In the genomic region with DNA sequence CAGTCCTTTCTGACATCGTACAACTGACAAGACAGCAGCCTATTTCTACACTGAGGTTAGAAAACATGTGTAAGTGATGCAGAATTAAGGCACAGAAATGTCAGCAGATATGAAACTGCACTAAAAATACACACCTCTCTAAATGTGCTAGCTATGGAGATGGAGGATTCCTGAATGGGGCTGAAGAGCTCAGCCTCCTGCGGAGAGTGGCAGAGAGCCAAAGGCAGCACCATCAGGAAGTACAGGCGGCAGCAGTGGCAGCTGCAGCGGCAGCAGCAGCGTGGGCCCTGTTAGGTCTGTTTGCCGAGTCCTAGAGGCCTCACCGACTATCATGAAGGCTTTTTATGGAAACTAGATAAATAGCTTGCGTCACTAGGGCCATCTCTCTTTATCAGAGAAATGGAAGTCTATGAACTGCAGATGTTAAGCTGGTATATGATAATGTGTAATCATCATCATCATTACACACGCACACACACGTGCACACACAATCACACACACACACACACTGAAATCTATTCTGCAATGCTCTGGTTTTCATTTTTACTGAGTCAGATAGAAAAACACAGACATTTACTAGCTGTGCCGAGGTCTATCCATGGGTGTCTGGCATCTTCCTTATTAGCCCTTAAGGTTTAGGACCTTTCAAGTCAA, we compare ENCODE assay signal across 9 mouse cellular contexts.
A peak's percentile ranks its signal among the peaks of the same experiment; 100 is the strongest.
DNase-seq lines count a peak whose midpoint lies in the region; ATAC-seq and TF ChIP-seq lines count a peak whose summit lies in the region.
"Had no signal": no experiment of that assay in that cellular context is flagged by ENCODE, and none has a peak within 500 bp of the region (broad histone marks: within the 10 kb centered on the region; RNA-seq: fewer than 3 reads in every experiment).

No protein-coding gene starts in this region.

- ATAC-seq in hindbrain, embryonic 11.5 days (ENCODE audit: low FRiP score): no peak
- peak; percentile 66 for ATAC-seq in intestine, postnatal 0 days
- no peak for ATAC-seq in limb, embryonic 15.5 days (ENCODE audit: insufficient number of reproducible peaks, low FRiP score, low TSS enrichment, low read depth)

- H3K4me2 ChIP-seq in hindbrain, embryonic 11.5 days (replicated peaks; ENCODE audit: low read depth, low read length): no peak overlapping the region
- peak overlapping the region; percentile 35 for H3K4me2 ChIP-seq in intestine, postnatal 0 days (replicated peaks; ENCODE audit: low read depth)
- peak overlapping the region; percentile 13; the same call in 1 of the 2 replicates for H3K4me2 ChIP-seq in limb, embryonic 15.5 days

- no peaks in the 10 kb centered on the region for H3K27me3 ChIP-seq in hindbrain, embryonic 11.5 days (ENCODE audit: control insufficient read depth, insufficient read depth, low read length)
- H3K27me3 ChIP-seq in hindbrain, embryonic 10.5 days (ENCODE audit: insufficient read depth, poor library complexity, severe bottlenecking): no peaks in the 10 kb centered on the region
- H3K27me3 ChIP-seq in intestine, postnatal 0 days (replicated peaks; ENCODE audit: control insufficient read depth, insufficient read depth, low read length): no peaks in the 10 kb centered on the region
- H3K27me3 ChIP-seq in limb, embryonic 15.5 days: no peaks in the 10 kb centered on the region

- H3K4me3 ChIP-seq in hindbrain, embryonic 11.5 days (ENCODE audit: low read depth, low read length): no peak overlapping the region
- no peak overlapping the region for H3K4me3 ChIP-seq in hindbrain, embryonic 10.5 days
- no peak overlapping the region for H3K4me3 ChIP-seq in intestine, postnatal 0 days (ENCODE audit: low read depth, low read length)
- H3K4me3 ChIP-seq in limb, embryonic 15.5 days: no peak overlapping the region

- 78% methylated on average over 11 of the region's 11 CpGs for WGBS in hindbrain, embryonic 11.5 days
- 66% methylated on average over 11 of the region's 11 CpGs for WGBS in hindbrain, embryonic 10.5 days
- WGBS in intestine, postnatal 0 days: 14% methylated on average over 11 of the region's 11 CpGs
- 37% methylated on average over 11 of the region's 11 CpGs for WGBS in limb, embryonic 15.5 days

- TF ChIP-seq CTCF in intestine, postnatal 0 days (IDR thresholded peaks at IDR 0.05; ENCODE audit: low read depth): peak; percentile 19

- peak; percentile 4 for DNase-seq in hindbrain, embryonic 11.5 days (ENCODE audit: low spot score)
- DNase-seq in hindbrain, embryonic 10.5 days (ENCODE audit: low spot score): no peak
- peak; percentile 12 for DNase-seq in ZHBTc4 (ENCODE audit: low read depth, low spot score)
- peak; percentile 70 to 82 for DNase-seq in frontal cortex, adult 2 months (ENCODE audit: extremely low spot score in 1 of 2, low spot score in 1 of 2)
- peak; percentile 12 for DNase-seq in retina, embryonic 14.5 days (ENCODE audit: low spot score)
- no peak for DNase-seq in T-cell, adult 2 months (ENCODE audit: low spot score)

- no peak overlapping the region for H3K9ac ChIP-seq in hindbrain, embryonic 11.5 days (ENCODE audit: low read depth, low read length)
- no peak overlapping the region for H3K9ac ChIP-seq in intestine, postnatal 0 days (ENCODE audit: low read depth, low read length)
- no peak overlapping the region for H3K9ac ChIP-seq in limb, embryonic 15.5 days

- no peaks in the 10 kb centered on the region for H3K4me1 ChIP-seq in hindbrain, embryonic 11.5 days (replicated peaks; ENCODE audit: control insufficient read depth, insufficient read depth, low read length)
- no peaks in the 10 kb centered on the region for H3K4me1 ChIP-seq in hindbrain, embryonic 10.5 days (replicated peaks)
- H3K4me1 ChIP-seq in intestine, postnatal 0 days (replicated peaks; ENCODE audit: control insufficient read depth, insufficient read depth, low read length): peaks cover 8% of the 10 kb centered on the region; the same call in 1 of the 2 replicates
- H3K4me1 ChIP-seq in limb, embryonic 15.5 days: peaks cover 18% of the 10 kb centered on the region

- H3K36me3 ChIP-seq in hindbrain, embryonic 11.5 days (ENCODE audit: control insufficient read depth, insufficient read depth, low read length): no peaks in the 10 kb centered on the region
- no peaks in the 10 kb centered on the region for H3K36me3 ChIP-seq in hindbrain, embryonic 10.5 days
- no peaks in the 10 kb centered on the region for H3K36me3 ChIP-seq in intestine, postnatal 0 days (ENCODE audit: control insufficient read depth, insufficient read depth)
- H3K36me3 ChIP-seq in limb, embryonic 15.5 days: no peaks in the 10 kb centered on the region

- no peaks in the 10 kb centered on the region for H3K9me3 ChIP-seq in hindbrain, embryonic 11.5 days (ENCODE audit: control insufficient read depth, low read length)
- H3K9me3 ChIP-seq in hindbrain, embryonic 10.5 days: no peaks in the 10 kb centered on the region
- no peaks in the 10 kb centered on the region for H3K9me3 ChIP-seq in intestine, postnatal 0 days (ENCODE audit: control insufficient read depth)
- no peaks in the 10 kb centered on the region for H3K9me3 ChIP-seq in limb, embryonic 15.5 days

- no peak overlapping the region for H3K27ac ChIP-seq in hindbrain, embryonic 11.5 days (ENCODE audit: low read depth, low read length)
- H3K27ac ChIP-seq in hindbrain, embryonic 10.5 days: no peak overlapping the region
- H3K27ac ChIP-seq in intestine, postnatal 0 days (ENCODE audit: low read depth, low read length): peak overlapping the region; percentile 83
- peak overlapping the region; percentile 5; the same call in 1 of the 2 replicates for H3K27ac ChIP-seq in limb, embryonic 15.5 days
- H3K27ac ChIP-seq: macrophage had no signal

Comparison
In these comparisons a context has a peak if more than half of its experiments do, and no peak if none do; other contexts are left out.
1. DNase-seq: peak in hindbrain, embryonic 11.5 days (single experiment), ZHBTc4 (single experiment), frontal cortex, adult 2 months (2 of 2) and retina, embryonic 14.5 days (single experiment); none in hindbrain, embryonic 10.5 days (single experiment) and T-cell, adult 2 months (single experiment).
2. H3K27ac ChIP-seq: peak in intestine, postnatal 0 days (single experiment) and limb, embryonic 15.5 days (single experiment); none in hindbrain, embryonic 11.5 days (single experiment) and hindbrain, embryonic 10.5 days (single experiment).